Mouse (Mus musculus) hindbrain, embryonic 16.5 days (tissue): ENCODE data around the gene Acot7. TPM values are rescaled to one million over a fixed set of nuclear protein-coding genes. Genes with fewer than 3 reads are reported as not detected.

Experiments
- ATAC-seq: fragments of 200-750 bp; cut with Nextera tagmentation; 2 replicates; pipeline ENCODE4 v1.8.0; 2017; ENCODE audit warnings: moderate TSS enrichment, moderate library complexity
- H3K27ac ChIP-seq: fragments of 300-500 bp; sonication (generic); 2 replicates; pipeline ENCODE4 v1.5.1; 2014; ENCODE audit warnings: low read depth, mild to moderate bottlenecking, control low read depth, low read length, moderate library complexity
- H3K27me3 ChIP-seq: fragments of 300-500 bp; sonication (generic); replicated peaks from 2 replicates; pipeline ENCODE4 v1.6.1; 2014; ENCODE audit warnings: low read length; ENCODE audit not compliant: control insufficient read depth, insufficient read depth
- H3K36me3 ChIP-seq: fragments of 300-500 bp; sonication (generic); 2 replicates; pipeline ENCODE4 v1.6.1; 2014; ENCODE audit warnings: mild to moderate bottlenecking, low read length, moderate library complexity, mixed read lengths; ENCODE audit not compliant: control insufficient read depth, insufficient read depth
- H3K4me1 ChIP-seq: fragments of 300-500 bp; sonication (generic); 2 replicates; pipeline ENCODE4 v1.6.1; 2014; ENCODE audit warnings: low read depth, low read length; ENCODE audit not compliant: control insufficient read depth, insufficient read depth
- H3K4me2 ChIP-seq: fragments of 300-500 bp; sonication (generic); 2 replicates; pipeline ENCODE4 v1.6.1; 2014; ENCODE audit warnings: mild to moderate bottlenecking, low read length, control low read depth, moderate library complexity
- H3K4me3 ChIP-seq: fragments of 300-500 bp; sonication (generic); 2 replicates; pipeline ENCODE4 v1.5.1; 2014; ENCODE audit warnings: mild to moderate bottlenecking, low read length, control low read depth, moderate library complexity
- H3K9ac ChIP-seq: fragments of 300-500 bp; sonication (generic); 2 replicates; pipeline ENCODE4 v1.6.1; 2014; ENCODE audit warnings: low read depth, mild to moderate bottlenecking, control low read depth, low read length, moderate library complexity
- H3K9me3 ChIP-seq: fragments of 300-500 bp; sonication (generic); 2 replicates; pipeline ENCODE4 v1.6.1; 2014; ENCODE audit warnings: mild to moderate bottlenecking, low read length, moderate library complexity; ENCODE audit not compliant: control insufficient read depth
- WGBS: fragments of 180-500 bp; shearing (Covaris S2); extraction: QIAGEN DNeasy Blood & Tissue Kit; methylation state at CpG from one replicate; pipeline ENCODE4 v1.1.7; 2014; 5-methylcytosine and 5-hydroxymethylcytosine counted together
- polyA plus RNA-seq: library from polyadenylated mRNA; unstranded; fragments of >200 nt; fragmentation: Nextera tagmentation; extraction: Ambion mirVana; gene quantifications from 2 replicates; pipeline ENCODE4 v1.2.1, GENCODE M21; 2015

Acot7 gene
- polyA plus RNA-seq, 1 experiment from 2014 or later, result 542 TPM

GRCm38 (mm10) chr4:152202905-152203304, 25.0 kb downstream of the Acot7 start:
- H3K4me2 ChIP-seq, result no peak overlapping the region
- H3K4me1 ChIP-seq, result peaks cover 9% of the 10 kb centered on the region; the same call in 1 of the 2 replicates
- no peak overlapping the region for H3K4me3 ChIP-seq
- no peaks in the 10 kb centered on the region for H3K27me3 ChIP-seq
- H3K9ac ChIP-seq, result no peak overlapping the region
- 0 out of 2 replicates have a peak, but pooled peaks have one; percentile 41 for ATAC-seq
- H3K9me3 ChIP-seq, result no peaks in the 10 kb centered on the region
- H3K27ac ChIP-seq, result no peak overlapping the region
- H3K36me3 ChIP-seq, result no peaks in the 10 kb centered on the region
- WGBS, result 74% methylated on average over 3 of the region's 3 CpGs

- ATAC-seq, result no peak
- Histone ChIP-seq H3K9ac (no peak overlapping the region), H3K4me2 (no peak overlapping the region), H3K9me3 (no peaks in the 10 kb centered on the region), H3K27ac (no peak overlapping the region), H3K4me3 (no peak overlapping the region), H3K27me3 (no peaks in the 10 kb centered on the region), H3K4me1 (peaks cover 9% of the 10 kb centered on the region; the same call in 1 of the 2 replicates), H3K36me3 (no peaks in the 10 kb centered on the region)
- WGBS, result 91% methylated on average over 6 of the region's 6 CpGs
These were observed 26.7 kb downstream of the Acot7 start for GRCm38 (mm10) chr4:152204663-152205062.

GRCm38 (mm10) chr4:152206199-152206598, 28.3 kb downstream of the Acot7 start:
- no peak for ATAC-seq
- no peaks in the 10 kb centered on the region for H3K36me3 ChIP-seq
- H3K4me1 ChIP-seq, result peaks cover 8% of the 10 kb centered on the region; the same call in 1 of the 2 replicates
- no peaks in the 10 kb centered on the region for H3K27me3 ChIP-seq
- 64% methylated on average over 6 of the region's 6 CpGs for WGBS
- no peak overlapping the region for H3K4me3 ChIP-seq
- no peak overlapping the region for H3K27ac ChIP-seq
- H3K4me2 ChIP-seq, result no peak overlapping the region
- H3K9ac ChIP-seq, result no peak overlapping the region
- H3K9me3 ChIP-seq, result no peaks in the 10 kb centered on the region

DNA sequence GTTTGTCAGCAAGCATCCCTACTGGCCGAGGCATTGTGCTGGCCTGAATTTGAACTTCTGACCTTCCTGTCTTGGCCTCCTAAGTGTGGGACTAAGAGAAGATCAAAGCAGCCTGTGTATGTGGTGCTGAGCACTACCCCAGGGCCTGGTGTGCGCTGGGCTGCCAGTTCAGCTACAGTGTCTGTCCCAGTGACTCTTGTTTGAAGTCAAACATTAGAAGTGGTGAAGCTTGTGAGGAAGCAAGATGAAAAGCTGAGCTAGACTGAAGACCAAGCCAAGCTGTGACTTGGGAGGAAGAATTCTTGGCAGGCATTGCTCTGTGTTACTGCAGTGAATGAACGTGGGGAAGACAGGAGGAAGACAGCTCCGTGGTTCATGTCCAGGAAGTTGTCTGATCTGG, 31.7 kb downstream of the Acot7 start:
- Histone ChIP-seq H3K9ac (no peak overlapping the region), H3K36me3 (no peaks in the 10 kb centered on the region), H3K27ac (no peak overlapping the region), H3K4me2 (no peak overlapping the region), H3K9me3 (no peaks in the 10 kb centered on the region), H3K4me3 (no peak overlapping the region), H3K27me3 (no peaks in the 10 kb centered on the region; the same call in 1 of the 2 replicates), H3K4me1 (peaks cover 5% of the 10 kb centered on the region; the same call in 1 of the 2 replicates)
- WGBS, result 49% methylated on average over 4 of the region's 4 CpGs
- ATAC-seq, result no peak

DNA sequence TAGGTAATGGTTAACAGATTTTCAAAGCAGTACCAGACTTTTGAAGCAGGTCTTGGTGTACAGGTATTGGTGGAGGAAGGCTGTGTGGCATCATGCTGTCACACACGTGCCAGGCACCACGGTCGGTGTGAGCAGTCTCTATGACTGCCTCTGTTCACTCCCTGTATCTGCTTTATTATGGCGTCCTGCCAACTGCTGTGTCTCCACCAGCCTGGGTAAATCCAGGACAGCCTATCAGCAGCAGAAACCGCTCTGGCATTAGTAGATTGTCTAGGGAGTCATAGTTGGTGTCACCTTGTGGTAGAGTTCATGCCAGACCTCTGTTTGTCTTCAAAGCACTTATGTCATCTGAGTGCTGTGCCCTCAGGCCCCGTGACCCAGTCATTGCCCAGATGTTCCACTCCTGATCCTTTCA, 34.2 kb downstream of the Acot7 start:
- 65% methylated on average over 6 of the region's 6 CpGs for WGBS
- no peaks in the 10 kb centered on the region; the same call in 1 of the 2 replicates for H3K27me3 ChIP-seq
- no peak overlapping the region for H3K4me2 ChIP-seq
- no peak overlapping the region for H3K4me3 ChIP-seq
- H3K9me3 ChIP-seq, result no peaks in the 10 kb centered on the region
- ATAC-seq, result no peak
- no peaks in the 10 kb centered on the region for H3K36me3 ChIP-seq
- no peak overlapping the region for H3K27ac ChIP-seq
- no peak overlapping the region; the same call in 1 of the 2 replicates for H3K9ac ChIP-seq
- peaks cover 5% of the 10 kb centered on the region; the same call in 1 of the 2 replicates for H3K4me1 ChIP-seq

DNA sequence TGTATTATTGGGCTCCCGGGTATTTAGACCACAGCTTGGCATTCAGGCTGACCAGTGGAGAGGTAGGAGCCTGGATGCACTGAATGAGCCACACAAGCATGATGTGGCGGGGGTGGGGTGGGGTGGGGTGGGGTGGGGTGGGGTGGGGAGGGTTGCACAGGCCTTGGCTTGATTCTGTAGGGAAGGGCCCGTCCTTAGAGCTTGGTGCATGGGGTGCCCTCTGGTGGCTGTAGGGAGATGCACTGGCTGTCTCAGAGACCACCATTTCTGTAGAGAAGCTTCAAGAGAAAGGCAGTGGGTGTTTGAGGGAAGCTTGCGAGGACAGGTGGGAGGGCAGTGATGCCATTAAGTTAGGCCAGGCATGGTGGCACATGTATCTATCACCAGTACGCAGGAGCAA, 34.6 kb downstream of the Acot7 start:
- WGBS, result 47% methylated on average over 5 of the region's 5 CpGs

DNA sequence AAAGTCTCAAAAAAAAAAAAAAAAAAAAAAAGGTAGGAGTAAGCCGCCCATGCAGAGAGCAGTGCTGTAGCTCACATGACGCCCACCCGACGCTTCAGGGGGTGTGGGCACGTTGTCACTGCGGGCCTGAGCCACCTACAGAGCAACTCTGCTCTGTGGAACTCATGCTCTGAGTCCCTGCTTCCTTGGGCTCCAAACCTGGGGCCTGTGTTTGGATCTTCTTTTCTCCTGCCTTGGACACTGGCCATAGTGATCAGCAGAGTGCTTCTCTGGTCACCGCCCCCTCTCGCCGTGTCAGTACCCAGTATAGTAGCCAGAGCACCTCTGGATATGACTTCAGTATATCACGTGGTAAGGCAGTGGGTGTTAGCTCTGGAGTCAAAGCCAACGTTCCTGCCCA, 35.0 kb downstream of the Acot7 start:
- H3K27ac ChIP-seq, result no peak overlapping the region
- WGBS, result 57% methylated on average over 11 of the region's 11 CpGs
- no peak overlapping the region for H3K4me2 ChIP-seq
- H3K9me3 ChIP-seq, result no peaks in the 10 kb centered on the region
- H3K27me3 ChIP-seq, result no peaks in the 10 kb centered on the region; the same call in 1 of the 2 replicates
- no peaks in the 10 kb centered on the region for H3K36me3 ChIP-seq
- no peak overlapping the region for H3K4me3 ChIP-seq
- H3K9ac ChIP-seq, result no peak overlapping the region
- H3K4me1 ChIP-seq, result peaks cover 5% of the 10 kb centered on the region; the same call in 1 of the 2 replicates
- ATAC-seq, result no peak

More for the DNA sequence above, 34.6 kb downstream of the Acot7 start:
- H3K4me1 ChIP-seq, result peaks cover 5% of the 10 kb centered on the region; the same call in 1 of the 2 replicates
- no peaks in the 10 kb centered on the region for H3K9me3 ChIP-seq
- peak; percentile 52; the same call in 1 of the 2 replicates for ATAC-seq
- no peak overlapping the region for H3K4me3 ChIP-seq
- H3K27me3 ChIP-seq, result no peaks in the 10 kb centered on the region; the same call in 1 of the 2 replicates
- H3K4me2 ChIP-seq, result no peak overlapping the region
- H3K36me3 ChIP-seq, result no peaks in the 10 kb centered on the region
- H3K27ac ChIP-seq, result no peak overlapping the region
- H3K9ac ChIP-seq, result no peak overlapping the region

GRCm38 (mm10) chr4:152213760-152214480, 36.0 kb downstream of the Acot7 start:
- peak; percentile 58 for ATAC-seq
- 41% methylated on average over 6 of the region's 6 CpGs for WGBS
- H3K4me1 ChIP-seq, result peaks cover 5% of the 10 kb centered on the region; the same call in 1 of the 2 replicates
- no peaks in the 10 kb centered on the region for H3K36me3 ChIP-seq
- no peak overlapping the region for H3K4me3 ChIP-seq
- H3K4me2 ChIP-seq, result no peak overlapping the region
- H3K9ac ChIP-seq, result no peak overlapping the region; the same call in 1 of the 2 replicates
- no peak overlapping the region for H3K27ac ChIP-seq
- no peaks in the 10 kb centered on the region; the same call in 1 of the 2 replicates for H3K27me3 ChIP-seq
- no peaks in the 10 kb centered on the region for H3K9me3 ChIP-seq

DNA sequence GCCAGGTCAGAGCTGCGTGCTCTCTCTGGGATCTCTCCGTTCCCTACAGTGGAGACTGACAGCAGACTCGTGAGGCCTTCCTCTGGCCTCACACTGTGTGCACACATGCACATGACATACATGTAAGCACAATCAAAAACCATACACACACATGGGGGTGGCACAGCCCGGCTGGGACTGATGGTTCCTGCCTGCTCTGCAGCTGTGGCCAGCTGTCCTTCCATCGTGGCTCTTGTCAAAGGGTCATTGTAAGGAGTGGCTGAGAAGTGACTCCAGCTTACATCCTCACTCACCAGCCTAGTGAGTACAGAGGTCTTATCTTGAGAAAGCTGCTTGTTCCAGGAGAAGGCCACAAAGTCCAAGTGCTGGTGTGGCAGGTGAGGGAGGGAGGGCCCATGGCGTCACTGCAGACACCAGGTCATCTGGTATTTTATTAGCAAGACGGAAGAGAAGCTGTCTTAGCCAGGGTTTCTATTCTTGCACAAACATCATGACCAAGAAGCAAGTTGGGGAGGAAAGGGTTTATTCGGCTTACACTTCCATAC, 37.0 kb downstream of the Acot7 start:
- H3K9ac ChIP-seq, result no peak overlapping the region
- 79% methylated on average over 7 of the region's 8 CpGs for WGBS
- no peak for ATAC-seq
- H3K4me2 ChIP-seq, result no peak overlapping the region
- H3K27ac ChIP-seq, result no peak overlapping the region
- H3K4me3 ChIP-seq, result no peak overlapping the region
- peaks cover 5% of the 10 kb centered on the region; the same call in 1 of the 2 replicates for H3K4me1 ChIP-seq
- H3K9me3 ChIP-seq, result no peaks in the 10 kb centered on the region
- H3K27me3 ChIP-seq, result no peaks in the 10 kb centered on the region; the same call in 1 of the 2 replicates
- no peaks in the 10 kb centered on the region for H3K36me3 ChIP-seq
